Mouse (Mus musculus): ENCODE results near the gene Adamtsl2. TPM values are rescaled to one million over a fixed set of nuclear protein-coding genes. Genes with fewer than 3 reads are reported as not detected.

Adamtsl2 gene
- polyA plus RNA-seq, 1 experiment: not detected

GRCm38 (mm10) chr2:27146840-27147239 lies 67.7 kb downstream of the Adamtsl2 start:
- TF ChIP-seq GATA1 (IDR thresholded peaks at IDR 0.05; ENCODE audit: borderline replicate concordance, low read length): no peak
- no peak for TF ChIP-seq FLI1 (IDR thresholded peaks at IDR 0.05; ENCODE audit: low read length)
- H3K27me3 ChIP-seq (replicated peaks): peaks cover 83% of the 10 kb centered on the region

GRCm38 (mm10) chr2:27149457-27149856 lies 70.3 kb downstream of the Adamtsl2 start:
- Histone ChIP-seq H3K4me1 (peaks cover 8% of the 10 kb centered on the region), H3K9me3 (no peaks in the 10 kb centered on the region), H3K27me3 (replicated peaks) (peaks cover 77% of the 10 kb centered on the region), H3K36me3 (replicated peaks; ENCODE audit: low read length) (no peaks in the 10 kb centered on the region), H3K4me3 (replicated peaks) (no peak overlapping the region)
- TF ChIP-seq GATA1 (IDR thresholded peaks at IDR 0.05; ENCODE audit: borderline replicate concordance, low read length) (no peak), FLI1 (IDR thresholded peaks at IDR 0.05; ENCODE audit: low read length) (no peak)

More at GRCm38 (mm10) chr2:27146840-27147239, 67.7 kb downstream of the Adamtsl2 start:
- Histone ChIP-seq H3K4me1 (peaks cover 7% of the 10 kb centered on the region), H3K36me3 (replicated peaks; ENCODE audit: low read length) (no peaks in the 10 kb centered on the region), H3K9me3 (no peaks in the 10 kb centered on the region), H3K4me3 (replicated peaks) (no peak overlapping the region)

GRCm38 (mm10) chr2:27154466-27155185 lies 75.4 kb downstream of the Adamtsl2 start:
- Histone ChIP-seq H3K27me3 (replicated peaks) (peaks cover 68% of the 10 kb centered on the region), H3K4me3 (replicated peaks) (no peak overlapping the region), H3K36me3 (replicated peaks; ENCODE audit: low read length) (no peaks in the 10 kb centered on the region), H3K9me3 (peaks cover 21% of the 10 kb centered on the region), H3K4me1 (peaks cover 11% of the 10 kb centered on the region)
- no peak for TF ChIP-seq GATA1 (IDR thresholded peaks at IDR 0.05; ENCODE audit: borderline replicate concordance, low read length)
- no peak for TF ChIP-seq FLI1 (IDR thresholded peaks at IDR 0.05; ENCODE audit: low read length)

- peaks cover 11% of the 10 kb centered on the region for H3K4me1 ChIP-seq
- H3K4me3 ChIP-seq (replicated peaks): no peak overlapping the region
- peaks cover 21% of the 10 kb centered on the region for H3K9me3 ChIP-seq
- TF ChIP-seq GATA1 (IDR thresholded peaks at IDR 0.05; ENCODE audit: borderline replicate concordance, low read length): no peak
- TF ChIP-seq FLI1 (IDR thresholded peaks at IDR 0.05; ENCODE audit: low read length): no peak
- no peaks in the 10 kb centered on the region for H3K36me3 ChIP-seq (replicated peaks; ENCODE audit: low read length)
- peaks cover 76% of the 10 kb centered on the region for H3K27me3 ChIP-seq (replicated peaks)
Observed at GRCm38 (mm10) chr2:27156596-27156995, 77.4 kb downstream of the Adamtsl2 start.

Other genes starting within 250 kb of the Adamtsl2 start
- not detected in 2 replicates for gene Abo, start 214.4 kb upstream of the Adamtsl2 start, polyA plus RNA-seq (2012; ENCODE audit: insufficient read depth, low replicate concordance)
- gene Surf6, start 176.5 kb upstream of the Adamtsl2 start, polyA plus RNA-seq (2012; ENCODE audit: insufficient read depth, low replicate concordance): 6.2 and 13.6 TPM in 2 replicates
- 29.1 and 39.9 TPM in 2 replicates for gene Med22, start 168.7 kb upstream of the Adamtsl2 start, polyA plus RNA-seq (2012; ENCODE audit: insufficient read depth, low replicate concordance)
- gene Rpl7a, start 168.6 kb upstream of the Adamtsl2 start, polyA plus RNA-seq (2012; ENCODE audit: insufficient read depth, low replicate concordance): 873 and 5,014 TPM in 2 replicates
- gene Surf2, start 163.0 kb upstream of the Adamtsl2 start, polyA plus RNA-seq (2012; ENCODE audit: insufficient read depth, low replicate concordance): 3.6 and 5.9 TPM in 2 replicates
- 14.4 and 22.6 TPM in 2 replicates for gene Surf1, start 162.8 kb upstream of the Adamtsl2 start, polyA plus RNA-seq (2012; ENCODE audit: insufficient read depth, low replicate concordance)
- gene Surf4, start 145.5 kb upstream of the Adamtsl2 start, polyA plus RNA-seq (2012; ENCODE audit: insufficient read depth, low replicate concordance): 144 and 194 TPM in 2 replicates
- 0.03 TPM in 1 of 2 replicates, not detected in the other for gene Stkld1, start 145.3 kb upstream of the Adamtsl2 start, polyA plus RNA-seq (2012; ENCODE audit: insufficient read depth, low replicate concordance)
- gene Rexo4, start 115.0 kb upstream of the Adamtsl2 start, polyA plus RNA-seq (2012; ENCODE audit: insufficient read depth, low replicate concordance): 35.7 TPM in 1 of 2 replicates, not detected in the other
- gene Adamts13, start 106.0 kb upstream of the Adamtsl2 start, polyA plus RNA-seq (2012; ENCODE audit: insufficient read depth, low replicate concordance): not detected in 2 replicates
- gene Cacfd1, start 69.5 kb upstream of the Adamtsl2 start, polyA plus RNA-seq (2012; ENCODE audit: insufficient read depth, low replicate concordance): 7.0 and 8.3 TPM in 2 replicates
- 7.2 and 15.1 TPM in 2 replicates for gene Slc2a6, start 51.4 kb upstream of the Adamtsl2 start, polyA plus RNA-seq (2012; ENCODE audit: insufficient read depth, low replicate concordance)
- gene Mymk, start 7.2 kb upstream of the Adamtsl2 start, polyA plus RNA-seq (2012; ENCODE audit: insufficient read depth, low replicate concordance): not detected in 2 replicates
- gene Fam163b, start 63.1 kb downstream of the Adamtsl2 start, polyA plus RNA-seq (2012; ENCODE audit: insufficient read depth, low replicate concordance): not detected in 2 replicates
- gene Dbh, start 85.9 kb downstream of the Adamtsl2 start, polyA plus RNA-seq (2012; ENCODE audit: insufficient read depth, low replicate concordance): not detected in 2 replicates
- 505 and 531 TPM in 2 replicates for gene Sardh, start 169.0 kb downstream of the Adamtsl2 start, polyA plus RNA-seq (2012; ENCODE audit: insufficient read depth, low replicate concordance)

All from megakaryocyte, embryonic 14.5 days (primary cell).